Comparison of ENCODE assay signal across 7 mouse cellular contexts in genomic region chr17:24752415-24753394, GRCm38 (mm10). TPM values are rescaled to one million over a fixed set of nuclear protein-coding genes. Genes with fewer than 3 reads are reported as not detected.
A peak's percentile ranks its signal among the peaks of the same experiment; 100 is the strongest.
DNase-seq lines count a peak whose midpoint lies in the region; ATAC-seq lines count a peak whose summit lies in the region.

Gene Hs3st6, plus strand, starts transcription at chr17:24752988.

- H3K9me3 ChIP-seq in embryonic facial prominence, embryonic 14.5 days (ENCODE audit: control insufficient read depth, low read length), result no peaks in the 10 kb centered on the region
- no peaks in the 10 kb centered on the region for H3K9me3 ChIP-seq in midbrain, embryonic 16.5 days (replicated peaks; ENCODE audit: control insufficient read depth, low read length, poor library complexity, severe bottlenecking)

- DNase-seq in B cell, adult 2 months, result peak; percentile 33 to 37
- peak; percentile 29 for DNase-seq in embryonic facial prominence, embryonic 14.5 days (ENCODE audit: low spot score)
- peak; percentile 63 for DNase-seq in kidney, postnatal 14 days
- no peak for DNase-seq in left cerebral cortex, adult 8-10 months (ENCODE audit: low spot score in 2 of 2)

- peak; percentile 34 for ATAC-seq in CD4-positive, CD25-positive, alpha-beta regulatory T cell, adult 4 months
- peak; percentile 92 for ATAC-seq in embryonic facial prominence, embryonic 14.5 days (ENCODE audit: low read depth)
- no peak for ATAC-seq in midbrain, embryonic 16.5 days
- no peak; the same call in 1 of the 2 replicates for ATAC-seq in frontal cortex, adult (ENCODE audit: low TSS enrichment)

- H3K4me1 ChIP-seq in embryonic facial prominence, embryonic 14.5 days (ENCODE audit: control insufficient read depth, insufficient read depth, low read length), result peaks cover 21% of the 10 kb centered on the region; the same call in 1 of the 2 replicates
- H3K4me1 ChIP-seq in midbrain, embryonic 16.5 days (ENCODE audit: control insufficient read depth, insufficient read depth, low read length), result peaks cover 11% of the 10 kb centered on the region

- H3K4me2 ChIP-seq in embryonic facial prominence, embryonic 14.5 days (ENCODE audit: low read depth, low read length), result peak within 1 kb of the TSS; percentile 94
- H3K4me2 ChIP-seq in midbrain, embryonic 16.5 days (ENCODE audit: low read length), result peak within 1 kb of the TSS; percentile 79

- peaks cover 47% of the 10 kb centered on the region for H3K27me3 ChIP-seq in embryonic facial prominence, embryonic 14.5 days (replicated peaks; ENCODE audit: control insufficient read depth, insufficient read depth, low read length)
- peaks cover 62% of the 10 kb centered on the region for H3K27me3 ChIP-seq in midbrain, embryonic 16.5 days (ENCODE audit: control insufficient read depth, insufficient read depth, low read depth, low read length)

- H3K4me3 ChIP-seq in embryonic facial prominence, embryonic 14.5 days (ENCODE audit: low read depth, low read length), result peak within 1 kb of the TSS; percentile 56
- H3K4me3 ChIP-seq in midbrain, embryonic 16.5 days (ENCODE audit: low read depth, low read length), result peak within 1 kb of the TSS; percentile 38

- under 1% methylated on average over 26 of the region's 82 CpGs for WGBS in embryonic facial prominence, embryonic 14.5 days
- WGBS in midbrain, embryonic 16.5 days, result under 1% methylated on average over 68 of the region's 82 CpGs

- no peaks in the 10 kb centered on the region for H3K36me3 ChIP-seq in embryonic facial prominence, embryonic 14.5 days (ENCODE audit: control insufficient read depth, insufficient read depth, low read length)
- no peaks in the 10 kb centered on the region for H3K36me3 ChIP-seq in midbrain, embryonic 16.5 days (ENCODE audit: control insufficient read depth, insufficient read depth, low read length)

- peak within 1 kb of the TSS; percentile 61 for H3K9ac ChIP-seq in embryonic facial prominence, embryonic 14.5 days (ENCODE audit: low read depth, low read length)
- peak within 1 kb of the TSS; percentile 55 for H3K9ac ChIP-seq in midbrain, embryonic 16.5 days (ENCODE audit: low read depth, low read length)

- H3K27ac ChIP-seq in embryonic facial prominence, embryonic 14.5 days (replicated peaks; ENCODE audit: low read depth, low read length), result no peak within 1 kb of the TSS
- H3K27ac ChIP-seq in midbrain, embryonic 16.5 days (ENCODE audit: low read length), result no peak within 1 kb of the TSS

RNA-seq across cellular contexts. Expression of gene Hs3st6, which starts in this region (rescaled TPM):
- not detected for polyA plus RNA-seq in CD4-positive, CD25-positive, alpha-beta regulatory T cell, adult 4 months (2017; shearing (Covaris generic))
- 10.1 and 11.7 TPM in 2 replicates for polyA plus RNA-seq in embryonic facial prominence, embryonic 14.5 days (2014; fragmentation: Nextera tagmentation; extraction: Ambion mirVana)
- polyA plus RNA-seq in midbrain, embryonic 16.5 days (2015; fragmentation: Nextera tagmentation; extraction: Ambion mirVana), result not detected in 2 replicates
- under 1 TPM; 0.51 to 0.65 (median 0.55) TPM for total RNA-seq in left cerebral cortex, adult 8-10 months (2022)

Comparison
In these comparisons a context has a peak if more than half of its experiments do, and no peak if none do; other contexts are left out.
1. RNA of gene Hs3st6 (polyA plus RNA-seq): 10.1 to 11.7 TPM in embryonic facial prominence, embryonic 14.5 days; not detected in midbrain, embryonic 16.5 days and not detected in CD4-positive, CD25-positive, alpha-beta regulatory T cell, adult 4 months; every median in the first group is over 10 times any median in the second.
2. Peak in ATAC-seq in CD4-positive, CD25-positive, alpha-beta regulatory T cell, adult 4 months; RNA of the gene not detected or under 1 TPM.
3. DNase-seq: peak in B cell, adult 2 months (2 of 2), embryonic facial prominence, embryonic 14.5 days (single experiment) and kidney, postnatal 14 days (single experiment); none in left cerebral cortex, adult 8-10 months (0 of 2).